Mouse (Mus musculus): ENCODE data around the gene Zfp185.

DNA sequence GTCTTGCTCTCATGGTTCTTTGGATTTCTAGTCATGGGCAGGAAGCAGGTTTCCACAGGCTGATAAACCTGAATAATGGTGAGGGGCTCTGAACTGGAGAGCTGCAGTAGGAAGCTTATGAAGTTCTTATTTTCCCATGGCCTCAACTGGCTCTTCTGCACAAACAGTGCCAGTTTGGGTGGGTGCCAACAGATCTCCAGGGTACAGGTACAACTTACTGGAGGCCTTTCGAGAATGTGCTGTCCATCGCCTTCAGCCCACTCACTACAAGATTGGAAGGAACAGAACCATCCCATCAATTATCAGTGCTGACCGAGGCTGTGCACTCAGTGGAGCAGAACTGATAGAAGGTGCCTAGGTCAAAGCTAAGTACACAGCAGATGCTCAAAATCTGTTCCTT, 1.3 kb downstream of the Zfp185 start:
- TF ChIP-seq CTCF (conservative IDR thresholded peaks at IDR 0.05; ENCODE audit: insufficient read depth, insufficient read length, low read depth, low read length) (no peak), POLR2A (IDR thresholded peaks at IDR 0.05; ENCODE audit: low read depth, low read length) (no peak)
